Mouse (Mus musculus) brain, adult 10 weeks (tissue): Measurements from ENCODE around the gene Lnx2. TPM values are rescaled to one million over a fixed set of nuclear protein-coding genes. Genes with fewer than 3 reads are reported as not detected.

ENCODE experiments used
- polyA plus RNA-seq: library from polyadenylated mRNA; stranded (reverse); fragments of 350-450 nt; fragmentation: Illumina TruSeq; extraction: RNeasy Lipid Tissue Mini Kit (QIAGEN cat#74804); gene quantifications from one replicate; pipeline ENCODE4 v1.2.3, GENCODE M21; 2015; ENCODE audit warnings: low read depth, low replicate concordance

Lnx2 gene
- polyA plus RNA-seq: 2.9 TPM

GRCm38 (mm10) chr5:147076026-147076798 lies at the start of gene Lnx2:
Gene Lnx2, minus strand, starts transcription at chr5:147076586.

GRCm38 (mm10) chr5:147076799-147077165 lies 396 bp upstream of the Lnx2 start, which contains the start of gene Polr1d:
Gene Polr1d, plus strand, starts transcription at chr5:147077050.

Other genes with a start within 250 kb of the Lnx2 start
- 694 TPM for gene Rpl21, start 243.7 kb downstream of the Lnx2 start, polyA plus RNA-seq
- 13.8 TPM for gene Rasl11a, start 231.5 kb downstream of the Lnx2 start, polyA plus RNA-seq
- gene Gtf3a, start 127.9 kb downstream of the Lnx2 start, polyA plus RNA-seq: 49.1 TPM
- 27.1 TPM for gene Mtif3, start 112.8 kb downstream of the Lnx2 start, polyA plus RNA-seq
- 118 TPM for gene Polr1d, start 464 bp upstream of the Lnx2 start, polyA plus RNA-seq
- gene Gsx1, start 112.1 kb upstream of the Lnx2 start, polyA plus RNA-seq: 0.42 TPM
- gene Pdx1, start 193.4 kb upstream of the Lnx2 start, polyA plus RNA-seq: not detected
- not detected for gene Cdx2, start 230.7 kb upstream of the Lnx2 start, polyA plus RNA-seq
- gene Urad, start 245.9 kb upstream of the Lnx2 start, polyA plus RNA-seq: not detected